Mouse (Mus musculus) CD4-positive, CD25-positive, alpha-beta regulatory T cell, adult 2 months (primary cell): ENCODE measurements around the gene Psip1.
A peak's percentile ranks its signal among the peaks of the same experiment; 100 is the strongest.
"Not testable (repeated sequence)": the region's sequence is repeated elsewhere in the genome, so short reads cannot be mapped to it uniquely, and the experiment has no call there.

Source experiments
- DNase-seq: peaks from one replicate; pipeline ENCODE4 v3.0.0-alpha.2; 2012; ENCODE audit warnings: low read depth, low spot score

Psip1 gene

GRCm38 (mm10) chr4:83486117-83486901, at the start of gene Psip1:
Gene Psip1, minus strand, starts transcription at chr4:83486459.
- DNase-seq = peak; percentile 93

- no peak for DNase-seq
Measured at GRCm38 (mm10) chr4:83534024-83534423, 47.8 kb upstream of the Psip1 start.

- peak; percentile 17 for DNase-seq
Measured at GRCm38 (mm10) chr4:83533168-83533911, 47.1 kb upstream of the Psip1 start.

GRCm38 (mm10) chr4:83530060-83530459, 43.8 kb upstream of the Psip1 start:
- DNase-seq = peak; percentile 35

- peak; percentile 80 for DNase-seq
Measured at GRCm38 (mm10) chr4:83527921-83528320, 41.7 kb upstream of the Psip1 start.

- DNase-seq = no peak
Measured at GRCm38 (mm10) chr4:83526988-83527334, 40.7 kb upstream of the Psip1 start.

GRCm38 (mm10) chr4:83526270-83526987, 40.2 kb upstream of the Psip1 start:
- no peak for DNase-seq

- no peak for DNase-seq
Measured at GRCm38 (mm10) chr4:83525690-83526055, 39.4 kb upstream of the Psip1 start.

- DNase-seq = peak; percentile 98
Measured at GRCm38 (mm10) chr4:83524843-83525689, 38.8 kb upstream of the Psip1 start, which contains the start of gene Ccdc171. Gene Ccdc171, plus strand, starts transcription at chr4:83525545.

GRCm38 (mm10) chr4:83524456-83524842, 38.2 kb upstream of the Psip1 start:
- DNase-seq = no peak

- no peak for DNase-seq
Measured at GRCm38 (mm10) chr4:83522066-83522465, 35.8 kb upstream of the Psip1 start.

- DNase-seq = peak; percentile 61
Measured at GRCm38 (mm10) chr4:83520308-83520707, 34.0 kb upstream of the Psip1 start.

GRCm38 (mm10) chr4:83519807-83520206, 33.5 kb upstream of the Psip1 start:
- DNase-seq = no peak

- no peak for DNase-seq
Measured at GRCm38 (mm10) chr4:83519148-83519547, 32.9 kb upstream of the Psip1 start.

- DNase-seq = not testable (repeated sequence)
Measured at GRCm38 (mm10) chr4:83516144-83516543, 29.9 kb upstream of the Psip1 start.

GRCm38 (mm10) chr4:83514976-83515669, 28.9 kb upstream of the Psip1 start:
- peak; percentile 55 for DNase-seq

GRCm38 (mm10) chr4:83514183-83514582, 27.9 kb upstream of the Psip1 start:
- no peak for DNase-seq

GRCm38 (mm10) chr4:83512644-83513043, 26.4 kb upstream of the Psip1 start:
- no peak for DNase-seq

- peak; percentile 18 for DNase-seq
Measured at GRCm38 (mm10) chr4:83512217-83512616, 26.0 kb upstream of the Psip1 start.

GRCm38 (mm10) chr4:83511083-83511482, 24.8 kb upstream of the Psip1 start:
- DNase-seq = no peak

GRCm38 (mm10) chr4:83509600-83509999, 23.3 kb upstream of the Psip1 start:
- no peak for DNase-seq
